Mouse (Mus musculus): Measurements from ENCODE around the gene Lrrc46. TPM values are rescaled to one million over a fixed set of nuclear protein-coding genes. Genes with fewer than 3 reads are reported as not detected.
A peak's percentile ranks its signal among the peaks of the same experiment; 100 is the strongest.

Lrrc46 gene
- 1.1 and 1.5 TPM in 2 replicates for polyA plus RNA-seq (2014; fragmentation: Nextera tagmentation; extraction: Ambion mirVana)

- peak within 1 kb of the TSS; percentile 80 for H3K4me3 ChIP-seq (ENCODE audit: low read depth, low read length)
- no peak for TF ChIP-seq CTCF (IDR thresholded peaks at IDR 0.05; ENCODE audit: low read depth)
- H3K4me1 ChIP-seq (ENCODE audit: insufficient read depth) = no peaks in the 10 kb centered on the region
- H3K4me2 ChIP-seq = peak within 1 kb of the TSS; percentile 63
- H3K36me3 ChIP-seq (ENCODE audit: insufficient read depth) = 0 out of 2 replicates have a peak, but pooled peaks cover 7% of the 10 kb centered on the region
- peak within 1 kb of the TSS; percentile 82 for H3K9ac ChIP-seq
- H3K27ac ChIP-seq (ENCODE audit: low read depth) = peak within 1 kb of the TSS; percentile 58; the same call in 1 of the 2 replicates
- ATAC-seq (ENCODE audit: insufficient read depth) (peak; percentile 88), DNase-seq (peak; percentile 98)
- no peaks in the 10 kb centered on the region for H3K9me3 ChIP-seq (ENCODE audit: low read depth, low read length)
- H3K27me3 ChIP-seq (ENCODE audit: insufficient read depth, low read length) = no peaks in the 10 kb centered on the region
- WGBS = under 1% methylated on average over 48 of the region's 48 CpGs
These were observed at the start of gene Lrrc46, which contains the start of gene Mrpl10 for GRCm38 (mm10) chr11:97041022-97041899. Lrrc46 (minus strand) TSS chr11:97041407. Mrpl10 (plus strand) TSS chr11:97041560.

- Histone ChIP-seq H3K9ac (no peak overlapping the region), H3K27ac (ENCODE audit: low read depth) (no peak overlapping the region), H3K4me2 (no peak overlapping the region), H3K9me3 (ENCODE audit: low read depth, low read length) (no peaks in the 10 kb centered on the region; the same call in 1 of the 2 replicates), H3K4me3 (ENCODE audit: low read depth, low read length) (no peak overlapping the region), H3K27me3 (ENCODE audit: insufficient read depth, low read length) (no peaks in the 10 kb centered on the region), H3K4me1 (ENCODE audit: insufficient read depth) (peaks cover 8% of the 10 kb centered on the region; the same call in 1 of the 2 replicates), H3K36me3 (ENCODE audit: insufficient read depth) (no peaks in the 10 kb centered on the region)
- TF ChIP-seq CTCF (IDR thresholded peaks at IDR 0.05; ENCODE audit: low read depth) = no peak
- 70% methylated on average over 6 of the region's 6 CpGs for whole genome bisulfite sequencing
- ATAC-seq (ENCODE audit: insufficient read depth) (no peak), DNase-seq (no peak)
These were observed 45.2 kb upstream of the Lrrc46 start for GRCm38 (mm10) chr11:97086365-97086764.

GRCm38 (mm10) chr11:97084821-97085505, 43.8 kb upstream of the Lrrc46 start:
- Histone ChIP-seq H3K4me2 (no peak overlapping the region), H3K4me3 (ENCODE audit: low read depth, low read length) (no peak overlapping the region), H3K9me3 (ENCODE audit: low read depth, low read length) (no peaks in the 10 kb centered on the region; the same call in 1 of the 2 replicates), H3K36me3 (ENCODE audit: insufficient read depth) (no peaks in the 10 kb centered on the region), H3K27ac (ENCODE audit: low read depth) (no peak overlapping the region), H3K9ac (no peak overlapping the region), H3K4me1 (ENCODE audit: insufficient read depth) (peaks cover 8% of the 10 kb centered on the region; the same call in 1 of the 2 replicates), H3K27me3 (ENCODE audit: insufficient read depth, low read length) (no peaks in the 10 kb centered on the region)
- 79% methylated on average over 15 of the region's 15 CpGs for WGBS
- no peak for ATAC-seq (ENCODE audit: insufficient read depth)
- TF ChIP-seq CTCF (IDR thresholded peaks at IDR 0.05; ENCODE audit: low read depth) = no peak
- no peak for DNase-seq

- Histone ChIP-seq H3K4me1 (ENCODE audit: insufficient read depth) (peaks cover 8% of the 10 kb centered on the region; the same call in 1 of the 2 replicates), H3K4me3 (ENCODE audit: low read depth, low read length) (no peak overlapping the region), H3K27ac (ENCODE audit: low read depth) (no peak overlapping the region), H3K27me3 (ENCODE audit: insufficient read depth, low read length) (no peaks in the 10 kb centered on the region), H3K9ac (no peak overlapping the region), H3K4me2 (peak overlapping the region; percentile 36), H3K9me3 (ENCODE audit: low read depth, low read length) (no peaks in the 10 kb centered on the region), H3K36me3 (ENCODE audit: insufficient read depth) (no peaks in the 10 kb centered on the region)
- 13% methylated on average over 22 of the region's 22 CpGs for WGBS
- DNase-seq = peak; percentile 7
- no peak; the same call in 1 of the 2 replicates for ATAC-seq (ENCODE audit: insufficient read depth)
- no peak for TF ChIP-seq CTCF (IDR thresholded peaks at IDR 0.05; ENCODE audit: low read depth)
These were observed 42.4 kb upstream of the Lrrc46 start for GRCm38 (mm10) chr11:97083401-97084140.

GRCm38 (mm10) chr11:97082977-97083376, 41.8 kb upstream of the Lrrc46 start:
- DNase-seq (peak; percentile 75), ATAC-seq (ENCODE audit: insufficient read depth) (no peak)
- Histone ChIP-seq H3K4me2 (peak overlapping the region; percentile 36), H3K27ac (ENCODE audit: low read depth) (no peak overlapping the region), H3K4me3 (ENCODE audit: low read depth, low read length) (no peak overlapping the region), H3K36me3 (ENCODE audit: insufficient read depth) (no peaks in the 10 kb centered on the region), H3K27me3 (ENCODE audit: insufficient read depth, low read length) (no peaks in the 10 kb centered on the region), H3K9ac (no peak overlapping the region), H3K9me3 (ENCODE audit: low read depth, low read length) (no peaks in the 10 kb centered on the region), H3K4me1 (ENCODE audit: insufficient read depth) (peaks cover 8% of the 10 kb centered on the region; the same call in 1 of the 2 replicates)
- WGBS = 31% methylated on average over 11 of the region's 11 CpGs
- peak; percentile 69 for TF ChIP-seq CTCF (IDR thresholded peaks at IDR 0.05; ENCODE audit: low read depth)

GRCm38 (mm10) chr11:97080291-97080690, 39.1 kb upstream of the Lrrc46 start:
- Histone ChIP-seq H3K4me1 (ENCODE audit: insufficient read depth) (peaks cover 8% of the 10 kb centered on the region; the same call in 1 of the 2 replicates), H3K9me3 (ENCODE audit: low read depth, low read length) (no peaks in the 10 kb centered on the region), H3K27ac (ENCODE audit: low read depth) (no peak overlapping the region), H3K27me3 (ENCODE audit: insufficient read depth, low read length) (no peaks in the 10 kb centered on the region), H3K4me3 (ENCODE audit: low read depth, low read length) (no peak overlapping the region), H3K4me2 (no peak overlapping the region), H3K9ac (no peak overlapping the region), H3K36me3 (ENCODE audit: insufficient read depth) (no peaks in the 10 kb centered on the region)
- no peak for ATAC-seq (ENCODE audit: insufficient read depth)
- DNase-seq = no peak
- no peak for TF ChIP-seq CTCF (IDR thresholded peaks at IDR 0.05; ENCODE audit: low read depth)
- 14% methylated on average over 9 of the region's 9 CpGs for WGBS
